Mouse (Mus musculus) lung, postnatal 0 days (tissue): ENCODE data around the gene Cenpa.

ENCODE experiments used
- CTCF ChIP-seq: IDR thresholded peaks from 2 replicates; pipeline ENCODE4 v1.5.1; 2016; ENCODE audit warnings: antibody characterized with exemption, mild to moderate bottlenecking
- EP300 ChIP-seq: IDR thresholded peaks from 2 replicates; pipeline ENCODE4 v1.6.1; 2016; ENCODE audit warnings: antibody characterized with exemption, mild to moderate bottlenecking, control low read depth

- TF ChIP-seq CTCF (no peak), EP300 (no peak)
These were observed 11.5 kb upstream of the Cenpa start for GRCm38 (mm10) chr5:30655042-30655441.
